Mouse (Mus musculus) adipocyte (in vitro differentiated cells): ENCODE results near the gene Adk.

ENCODE experiments used
- DNase-seq: peaks from one replicate; pipeline ENCODE4 v3.0.0-alpha.2; 2016; ENCODE audit warnings: low spot score

Gene Adk

DNA sequence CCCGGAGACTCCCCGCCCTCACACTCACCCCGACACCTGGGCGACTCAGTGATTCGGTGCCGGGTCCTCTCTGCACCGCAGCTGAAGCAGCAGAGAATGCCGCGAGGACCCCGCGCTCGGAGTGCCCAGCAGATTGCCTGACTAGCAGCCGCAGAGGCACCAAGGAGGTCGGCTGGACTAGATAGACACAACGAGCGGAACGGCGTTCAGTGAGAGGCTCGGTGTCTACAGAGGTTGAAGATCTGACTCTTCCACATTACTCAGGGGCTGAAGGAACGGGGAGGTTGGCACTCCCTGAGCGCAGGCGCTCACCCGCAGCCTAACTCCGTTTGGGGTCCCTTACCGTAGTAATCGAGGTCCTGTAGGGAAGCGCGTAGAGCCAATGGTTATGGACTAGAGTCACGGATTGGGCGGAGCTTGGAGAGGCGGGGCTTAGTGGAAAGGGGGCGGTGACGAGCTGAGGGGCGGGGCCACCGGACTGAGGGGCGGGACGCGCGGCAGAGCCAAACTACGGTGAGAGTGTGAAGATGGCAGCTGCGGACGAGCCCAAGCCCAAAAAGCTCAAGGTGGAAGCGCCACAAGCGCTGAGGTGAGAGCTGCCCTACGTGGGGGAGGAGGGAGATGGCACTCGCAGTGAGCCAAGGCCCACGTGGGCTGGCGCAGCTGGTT, at the start of gene Adk, which contains the start of gene Ap3m1:
Gene Adk, plus strand, starts transcription at position 463 of the 669 bp plus-strand sequence.
Gene Ap3m1, minus strand, starts transcription at position 397 of the 669 bp plus-strand sequence.
- peak; percentile 90 for DNase-seq

GRCm38 (mm10) chr14:21013800-21014334, 38.5 kb upstream of the Adk start:
- no peak for DNase-seq

GRCm38 (mm10) chr14:21017871-21018270, 34.5 kb upstream of the Adk start:
- DNase-seq: no peak

GRCm38 (mm10) chr14:21018977-21019376, 33.4 kb upstream of the Adk start:
- peak; percentile 46 for DNase-seq

DNA sequence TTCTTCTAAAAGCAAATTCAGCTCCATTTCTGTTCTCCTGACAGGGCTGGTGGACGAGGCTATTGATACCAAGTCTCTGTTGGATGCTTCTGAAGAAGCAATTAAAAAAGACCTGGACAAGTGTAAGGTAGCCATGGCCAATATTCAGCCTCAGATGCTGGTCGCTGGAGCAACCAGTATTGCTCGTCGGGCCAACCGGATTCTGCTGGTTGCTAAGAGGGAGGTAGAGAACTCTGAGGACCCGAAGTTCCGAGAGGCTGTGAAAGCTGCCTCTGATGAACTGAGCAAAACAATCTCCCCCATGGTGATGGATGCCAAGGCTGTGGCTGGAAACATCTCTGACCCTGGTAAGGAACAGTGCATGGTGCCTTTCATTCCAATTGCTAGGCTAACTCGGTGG, 31.9 kb upstream of the Adk start:
- DNase-seq: no peak

GRCm38 (mm10) chr14:21027542-21027941, 24.8 kb upstream of the Adk start:
- DNase-seq: no peak

DNA sequence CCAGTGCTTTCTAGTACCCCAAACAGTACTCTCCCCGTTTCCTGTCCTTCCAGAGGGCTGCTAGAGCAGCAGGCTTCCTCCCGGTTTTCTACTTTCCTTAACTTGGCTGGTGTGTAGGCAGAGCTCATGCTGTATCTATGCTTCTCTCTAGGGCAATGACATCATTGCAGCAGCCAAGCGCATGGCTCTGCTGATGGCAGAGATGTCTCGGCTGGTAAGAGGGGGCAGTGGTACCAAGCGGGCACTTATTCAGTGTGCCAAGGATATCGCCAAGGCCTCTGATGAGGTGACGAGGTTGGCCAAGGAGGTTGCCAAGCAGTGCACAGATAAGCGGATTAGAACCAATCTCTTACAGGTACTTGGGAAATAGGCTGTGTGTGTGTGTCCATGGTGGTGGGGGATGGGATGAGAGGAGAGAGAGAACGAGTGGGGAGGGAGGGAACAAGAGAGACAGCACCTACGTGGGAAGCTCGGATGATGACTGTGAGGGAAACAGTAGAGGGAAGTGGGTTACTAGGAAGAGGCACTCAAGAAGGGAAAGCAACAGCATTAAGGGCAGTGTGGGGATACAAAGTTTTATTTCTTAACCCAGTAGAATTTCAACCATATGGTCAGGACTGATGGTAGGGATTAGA, 23.2 kb upstream of the Adk start:
- no peak for DNase-seq

- peak; percentile 39 for DNase-seq
These were observed 20.4 kb upstream of the Adk start for GRCm38 (mm10) chr14:21031783-21032511.

- no peak for DNase-seq
These were observed 18.1 kb upstream of the Adk start for GRCm38 (mm10) chr14:21034271-21034670.

- no peak for DNase-seq
These were observed 17.6 kb upstream of the Adk start for GRCm38 (mm10) chr14:21034791-21035190.

DNA sequence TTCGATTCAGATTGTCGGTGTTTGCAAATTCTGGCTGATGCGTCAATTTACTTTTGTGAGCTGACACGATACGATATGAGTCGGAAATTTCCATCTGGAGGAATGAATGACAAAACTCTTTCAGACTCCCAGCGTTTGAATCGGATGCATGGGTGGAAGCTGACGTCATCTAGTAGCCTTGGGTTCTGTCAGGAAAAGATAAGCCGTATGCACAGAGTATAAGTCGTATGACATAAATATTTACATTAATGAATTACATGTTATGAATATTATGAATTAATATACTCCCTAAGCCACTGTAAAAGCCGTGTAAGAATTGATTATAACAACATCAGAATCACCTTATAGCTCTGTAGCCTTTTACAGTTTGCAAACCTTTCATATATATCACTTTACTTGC, 13.3 kb upstream of the Adk start:
- DNase-seq: no peak

GRCm38 (mm10) chr14:21039623-21040022, 12.8 kb upstream of the Adk start:
- no peak for DNase-seq

DNA sequence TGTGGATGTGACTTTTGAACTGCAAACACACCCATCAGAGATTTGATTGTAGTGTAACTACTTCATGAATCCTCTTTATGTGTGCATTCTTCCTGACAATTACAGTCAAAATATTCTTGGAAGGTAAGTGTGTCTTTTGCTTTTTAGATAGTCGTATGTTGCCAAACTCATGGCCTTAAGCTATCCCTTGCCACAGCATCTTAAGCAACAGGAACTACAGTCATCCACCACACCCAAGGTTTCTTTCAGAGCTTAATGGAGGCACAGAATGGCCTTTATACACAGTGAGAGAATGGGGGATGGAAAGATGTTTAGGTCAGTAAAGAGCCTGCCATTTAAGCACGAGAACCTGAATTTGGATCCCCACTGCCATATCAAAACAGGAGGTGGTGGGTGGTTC, 4.5 kb upstream of the Adk start:
- DNase-seq: no peak

DNA sequence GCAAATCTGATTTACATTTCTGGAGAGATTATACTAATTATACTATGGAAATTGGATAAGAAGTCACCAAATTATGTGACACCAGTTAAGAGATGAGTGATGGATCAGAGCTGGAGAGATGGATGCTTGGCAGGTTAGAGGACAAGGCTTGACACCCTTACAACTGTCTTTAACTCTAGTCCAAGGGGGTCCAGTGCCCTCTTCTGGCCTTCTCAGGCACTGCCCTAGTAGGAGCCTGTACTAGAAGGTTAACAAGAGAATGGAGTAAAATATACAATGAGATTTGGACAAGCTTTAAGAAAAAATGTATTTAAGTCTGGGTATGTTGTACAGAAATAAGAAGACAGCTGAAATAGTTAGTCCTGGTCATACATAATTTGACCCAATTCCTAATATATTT, 3.5 kb upstream of the Adk start:
- DNase-seq: peak; percentile 27

GRCm38 (mm10) chr14:21050734-21051133, 1.6 kb upstream of the Adk start:
- DNase-seq: peak; percentile 18

GRCm38 (mm10) chr14:21051380-21052111, 828 bp upstream of the Adk start:
- peak; percentile 29 for DNase-seq

DNA sequence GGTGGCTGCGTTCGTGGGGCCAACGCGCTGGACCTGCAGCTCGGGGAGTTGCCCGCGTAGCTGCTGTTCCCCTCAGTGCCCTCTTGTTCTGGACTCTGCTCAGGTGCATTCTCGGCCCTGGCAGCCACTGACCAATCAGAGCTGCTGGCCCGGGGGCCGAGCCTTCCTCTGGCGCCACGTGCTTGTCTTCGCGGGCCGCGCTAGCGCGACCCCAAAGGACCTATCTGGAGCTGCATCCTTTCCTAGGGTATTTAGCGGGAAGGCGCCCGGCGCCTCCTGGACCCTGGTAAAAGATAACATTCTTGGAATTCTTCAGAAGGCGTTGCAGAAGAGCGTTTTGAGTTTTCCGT, 382 bp downstream of the Adk start:
- DNase-seq: no peak

DNA sequence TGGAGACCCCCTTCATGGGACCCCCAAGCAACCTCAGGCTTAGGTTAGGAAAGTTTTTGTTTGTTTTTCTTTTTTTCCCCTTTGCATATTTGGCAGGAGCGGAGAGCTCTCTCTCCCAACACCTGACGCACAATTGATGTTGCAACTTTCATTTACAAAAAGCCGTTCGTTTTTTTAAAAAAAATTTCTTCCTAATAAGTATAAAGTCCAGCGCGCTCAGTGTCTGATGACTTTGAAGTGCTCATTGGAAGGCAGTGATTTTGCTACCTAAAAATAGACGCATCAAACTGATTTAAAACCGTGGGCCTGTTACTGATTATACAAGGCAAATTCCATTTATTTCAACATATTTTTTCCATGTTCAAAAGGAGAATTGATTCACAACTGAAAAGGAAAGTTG, 777 bp downstream of the Adk start:
- DNase-seq: peak; percentile 14

GRCm38 (mm10) chr14:21053586-21053985, 1.2 kb downstream of the Adk start:
- no peak for DNase-seq

- DNase-seq: no peak
These were observed 6.6 kb downstream of the Adk start for GRCm38 (mm10) chr14:21058972-21059371.

GRCm38 (mm10) chr14:21062766-21063513, 10.6 kb downstream of the Adk start:
- DNase-seq: no peak

DNA sequence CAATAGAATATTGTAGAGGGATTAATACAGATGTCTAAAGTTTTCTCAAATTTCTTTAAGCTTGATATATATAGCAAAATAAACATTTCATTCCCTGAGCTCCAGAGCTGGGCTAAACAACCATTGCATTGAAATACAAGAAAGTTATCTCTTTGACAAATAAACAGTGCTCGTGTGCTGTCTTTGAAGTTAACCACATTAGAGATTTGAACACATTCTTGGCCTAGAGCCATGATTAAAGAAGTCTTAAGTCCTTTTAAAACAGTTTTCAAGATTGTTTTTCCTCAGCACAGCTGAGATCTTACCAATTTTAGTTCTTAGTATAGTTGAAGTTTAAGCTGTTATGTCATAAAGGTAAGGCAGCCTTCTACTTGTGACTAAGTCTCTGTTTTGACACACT, 11.9 kb downstream of the Adk start:
- no peak for DNase-seq
